Mouse (Mus musculus): ENCODE results near the gene Pax2. TPM values are rescaled to one million over a fixed set of nuclear protein-coding genes. Genes with fewer than 3 reads are reported as not detected.

Pax2 gene
- not detected for polyA plus RNA-seq (2015; fragmentation: Illumina TruSeq; extraction: RNeasy Lipid Tissue Mini Kit (QIAGEN cat#74804); ENCODE audit: insufficient read depth, low read depth, low replicate concordance)

GRCm38 (mm10) chr19:44755693-44756420 lies at the start of gene Pax2:
Gene Pax2 (plus strand): TSS chr19:44756045.

Other genes starting within 250 kb of the Pax2 start
- 4.5 TPM for gene Sec31b, start 210.2 kb upstream of the Pax2 start, polyA plus RNA-seq (2015; fragmentation: Illumina TruSeq; extraction: RNeasy Lipid Tissue Mini Kit (QIAGEN cat#74804); ENCODE audit: insufficient read depth, low read depth, low replicate concordance)
- not detected for gene Gm20538, start 203.2 kb upstream of the Pax2 start, polyA plus RNA-seq (2015; fragmentation: Illumina TruSeq; extraction: RNeasy Lipid Tissue Mini Kit (QIAGEN cat#74804); ENCODE audit: insufficient read depth, low read depth, low replicate concordance)
- 87.7 TPM for gene Ndufb8, start 200.6 kb upstream of the Pax2 start, polyA plus RNA-seq (2015; fragmentation: Illumina TruSeq; extraction: RNeasy Lipid Tissue Mini Kit (QIAGEN cat#74804); ENCODE audit: insufficient read depth, low read depth, low replicate concordance)
- 3.8 TPM for gene Hif1an, start 193.2 kb upstream of the Pax2 start, polyA plus RNA-seq (2015; fragmentation: Illumina TruSeq; extraction: RNeasy Lipid Tissue Mini Kit (QIAGEN cat#74804); ENCODE audit: insufficient read depth, low read depth, low replicate concordance)
- 5.3 TPM for gene Slf2, start 175.1 kb downstream of the Pax2 start, polyA plus RNA-seq (2015; fragmentation: Illumina TruSeq; extraction: RNeasy Lipid Tissue Mini Kit (QIAGEN cat#74804); ENCODE audit: insufficient read depth, low read depth, low replicate concordance)
- gene Sema4g, start 233.1 kb downstream of the Pax2 start, polyA plus RNA-seq (2015; fragmentation: Illumina TruSeq; extraction: RNeasy Lipid Tissue Mini Kit (QIAGEN cat#74804); ENCODE audit: insufficient read depth, low read depth, low replicate concordance): 1.1 TPM
- gene Twnk, start 249.6 kb downstream of the Pax2 start, polyA plus RNA-seq (2015; fragmentation: Illumina TruSeq; extraction: RNeasy Lipid Tissue Mini Kit (QIAGEN cat#74804); ENCODE audit: insufficient read depth, low read depth, low replicate concordance): 5.7 TPM

All from pancreas, adult 10 weeks (tissue).